Mouse (Mus musculus) heart, adult 2 months (tissue): ENCODE measurements around the gene Dlx3.

Experiments used
- CTCF ChIP-seq: fragments of 200-600 bp; IDR thresholded peaks from 2 replicates; pipeline ENCODE4 v1.8.1; 2022; ENCODE audit warnings: antibody characterized with exemption, mild to moderate bottlenecking, moderate library complexity
- EP300 ChIP-seq: fragments of 200-500 bp; IDR thresholded peaks from 2 replicates; pipeline ENCODE4 v1.6.1; 2011; ENCODE audit warnings: low read depth, low read length, control low read depth; ENCODE audit not compliant: insufficient read depth

GRCm38 (mm10) chr11:95076536-95077111, 43.3 kb upstream of the Dlx3 start, which contains the start of gene Itga3:
- TF ChIP-seq EP300 = no peak
- TF ChIP-seq CTCF = no peak
